Mouse (Mus musculus): ENCODE measurements at regions not wholly inside any gene's neighbourhood (a gene's known extent, or its start where the extent isn't known, plus 50 kb on each side); places are given as distances from the start of the nearest gene placed in this dataset.
"Not testable (repeated sequence)": the region's sequence is repeated elsewhere in the genome, so short reads cannot be mapped to it uniquely, and the experiment has no call there.

- DNase-seq (ENCODE audit: low read depth): peak; percentile 78
- TF ChIP-seq POLR2A (IDR thresholded peaks at IDR 0.05; ENCODE audit: borderline replicate concordance, extremely low read depth, insufficient read depth, insufficient read length, poor library complexity, severe bottlenecking): no peak
- peak; percentile 50; the same call in 1 of the 2 replicates for TF ChIP-seq CTCF (IDR thresholded peaks at IDR 0.05; ENCODE audit: borderline replicate concordance, extremely low read depth, insufficient read depth, insufficient read length)
These were observed 221.9 kb upstream of the Ascc3 start for GRCm38 (mm10) chr10:50370611-50371010.

GRCm38 (mm10) chr10:50392617-50393016 lies 199.9 kb upstream of the Ascc3 start:
- DNase-seq (ENCODE audit: low read depth): not testable (repeated sequence)

All from brain, embryonic 14.5 days (tissue).